Mouse (Mus musculus): ENCODE results near the gene Tmem95. TPM values are rescaled to one million over a fixed set of nuclear protein-coding genes. Genes with fewer than 3 reads are reported as not detected.

The Tmem95 gene
- polyA plus RNA-seq, 1 experiment from 2014 or later, result not detected

- H3K4me3 ChIP-seq, result peak overlapping the region; percentile 79
- 13% methylated on average over 37 of the region's 37 CpGs for WGBS
- peak overlapping the region; percentile 98 for H3K27ac ChIP-seq (replicated peaks)
- DNase-seq (ENCODE audit: low spot score), result no peak
- peaks cover 45% of the 10 kb centered on the region for H3K36me3 ChIP-seq
- H3K27me3 ChIP-seq (ENCODE audit: low read depth, poor library complexity, severe bottlenecking), result no peaks in the 10 kb centered on the region
- peaks cover 42% of the 10 kb centered on the region for H3K4me1 ChIP-seq
- H3K9me3 ChIP-seq (replicated peaks), result no peaks in the 10 kb centered on the region
Measured at GRCm38 (mm10) chr11:69846738-69847688, 30.8 kb downstream of the Tmem95 start.

GRCm38 (mm10) chr11:69846198-69846680 lies 31.6 kb downstream of the Tmem95 start, which contains the start of gene Plscr3:
Gene Plscr3, plus strand, starts transcription at chr11:69846376.
- Histone ChIP-seq H3K27me3 (ENCODE audit: low read depth, poor library complexity, severe bottlenecking) (no peaks in the 10 kb centered on the region), H3K4me3 (peak within 1 kb of the TSS; percentile 79), H3K4me1 (peaks cover 39% of the 10 kb centered on the region), H3K27ac (replicated peaks) (peak within 1 kb of the TSS; percentile 98), H3K36me3 (peaks cover 37% of the 10 kb centered on the region), H3K9me3 (replicated peaks) (no peaks in the 10 kb centered on the region)
- peak; percentile 96 for DNase-seq (ENCODE audit: low spot score)
- WGBS, result under 1% methylated on average over 37 of the region's 38 CpGs

GRCm38 (mm10) chr11:69838714-69839104 lies 39.1 kb downstream of the Tmem95 start:
- no peak for DNase-seq (ENCODE audit: low spot score)
- Histone ChIP-seq H3K9me3 (replicated peaks) (no peaks in the 10 kb centered on the region), H3K27ac (replicated peaks) (peak overlapping the region; percentile 93), H3K4me3 (peak overlapping the region; percentile 86), H3K4me1 (peaks cover 57% of the 10 kb centered on the region), H3K36me3 (peaks cover 3% of the 10 kb centered on the region), H3K27me3 (ENCODE audit: low read depth, poor library complexity, severe bottlenecking) (peaks cover 29% of the 10 kb centered on the region)
- WGBS, result 5% methylated on average over 7 of the region's 7 CpGs

GRCm38 (mm10) chr11:69837952-69838713 lies 39.7 kb downstream of the Tmem95 start, which contains the start of gene Tmem256:
Gene Tmem256, plus strand, starts transcription at chr11:69838514.
- peak; percentile 97 for DNase-seq (ENCODE audit: low spot score)
- H3K9me3 ChIP-seq (replicated peaks), result no peaks in the 10 kb centered on the region
- H3K4me3 ChIP-seq, result peak within 1 kb of the TSS; percentile 86
- H3K36me3 ChIP-seq, result peaks cover 9% of the 10 kb centered on the region
- WGBS, result under 1% methylated on average over 34 of the region's 34 CpGs
- H3K27ac ChIP-seq (replicated peaks), result peak within 1 kb of the TSS; percentile 93
- H3K27me3 ChIP-seq (ENCODE audit: low read depth, poor library complexity, severe bottlenecking), result peaks cover 35% of the 10 kb centered on the region
- peaks cover 60% of the 10 kb centered on the region for H3K4me1 ChIP-seq

- Histone ChIP-seq H3K27me3 (ENCODE audit: low read depth, poor library complexity, severe bottlenecking) (peaks cover 40% of the 10 kb centered on the region), H3K27ac (replicated peaks) (peak within 1 kb of the TSS; percentile 93), H3K4me3 (peak within 1 kb of the TSS; percentile 86), H3K36me3 (peaks cover 14% of the 10 kb centered on the region), H3K4me1 (peaks cover 60% of the 10 kb centered on the region), H3K9me3 (replicated peaks) (no peaks in the 10 kb centered on the region)
- DNase-seq (ENCODE audit: low spot score), result no peak
- under 1% methylated on average over 32 of the region's 32 CpGs for WGBS
Measured at GRCm38 (mm10) chr11:69837604-69837951, 40.2 kb downstream of the Tmem95 start, which contains the start of gene Nlgn2. Gene Nlgn2, minus strand, starts transcription at chr11:69837784.

- peak overlapping the region; percentile 86 for H3K4me3 ChIP-seq
- 1% methylated on average over 52 of the region's 52 CpGs for WGBS
- no peaks in the 10 kb centered on the region for H3K9me3 ChIP-seq (replicated peaks)
- H3K27ac ChIP-seq (replicated peaks), result peak overlapping the region; percentile 93
- H3K27me3 ChIP-seq (ENCODE audit: low read depth, poor library complexity, severe bottlenecking), result peaks cover 44% of the 10 kb centered on the region
- peak; percentile 59 for DNase-seq (ENCODE audit: low spot score)
- peaks cover 21% of the 10 kb centered on the region for H3K36me3 ChIP-seq
- H3K4me1 ChIP-seq, result peaks cover 65% of the 10 kb centered on the region
Measured at GRCm38 (mm10) chr11:69836703-69837576, 40.9 kb downstream of the Tmem95 start.

GRCm38 (mm10) chr11:69835966-69836335 lies 41.9 kb downstream of the Tmem95 start:
- Histone ChIP-seq H3K36me3 (peaks cover 30% of the 10 kb centered on the region), H3K27me3 (ENCODE audit: low read depth, poor library complexity, severe bottlenecking) (peaks cover 44% of the 10 kb centered on the region), H3K4me1 (peaks cover 73% of the 10 kb centered on the region), H3K4me3 (peak overlapping the region; percentile 86), H3K27ac (replicated peaks) (peak overlapping the region; percentile 93), H3K9me3 (replicated peaks) (no peaks in the 10 kb centered on the region)
- WGBS, result 0% methylated on average over 4 of the region's 4 CpGs
- DNase-seq (ENCODE audit: low spot score), result peak; percentile 46

GRCm38 (mm10) chr11:69835326-69835965 lies 42.4 kb downstream of the Tmem95 start:
- peaks cover 44% of the 10 kb centered on the region for H3K27me3 ChIP-seq (ENCODE audit: low read depth, poor library complexity, severe bottlenecking)
- peaks cover 34% of the 10 kb centered on the region for H3K36me3 ChIP-seq
- peak overlapping the region; percentile 93 for H3K27ac ChIP-seq (replicated peaks)
- H3K9me3 ChIP-seq (replicated peaks), result no peaks in the 10 kb centered on the region
- peak overlapping the region; percentile 86 for H3K4me3 ChIP-seq
- peaks cover 74% of the 10 kb centered on the region for H3K4me1 ChIP-seq
- DNase-seq (ENCODE audit: low spot score), result peak; percentile 83
- 2% methylated on average over 9 of the region's 9 CpGs for WGBS

- H3K4me3 ChIP-seq, result peak overlapping the region; percentile 86
- H3K4me1 ChIP-seq, result peaks cover 73% of the 10 kb centered on the region
- no peaks in the 10 kb centered on the region for H3K9me3 ChIP-seq (replicated peaks)
- peak overlapping the region; percentile 93 for H3K27ac ChIP-seq (replicated peaks)
- H3K27me3 ChIP-seq (ENCODE audit: low read depth, poor library complexity, severe bottlenecking), result peaks cover 44% of the 10 kb centered on the region
- peaks cover 40% of the 10 kb centered on the region for H3K36me3 ChIP-seq
- DNase-seq (ENCODE audit: low spot score), result peak; percentile 52
- WGBS, result 7% methylated on average over 47 of the region's 48 CpGs
Measured at GRCm38 (mm10) chr11:69834001-69834549, 43.7 kb downstream of the Tmem95 start.

- DNase-seq (ENCODE audit: low spot score), result no peak
- H3K9me3 ChIP-seq (replicated peaks), result no peaks in the 10 kb centered on the region
- H3K36me3 ChIP-seq, result peaks cover 45% of the 10 kb centered on the region
- peak overlapping the region; percentile 86 for H3K4me3 ChIP-seq
- WGBS, result 69% methylated on average over 8 of the region's 8 CpGs
- peak overlapping the region; percentile 93 for H3K27ac ChIP-seq (replicated peaks)
- H3K4me1 ChIP-seq, result peaks cover 72% of the 10 kb centered on the region
- peaks cover 44% of the 10 kb centered on the region for H3K27me3 ChIP-seq (ENCODE audit: low read depth, poor library complexity, severe bottlenecking)
Measured at GRCm38 (mm10) chr11:69833554-69833953, 44.3 kb downstream of the Tmem95 start.

GRCm38 (mm10) chr11:69828832-69829231 lies 49.0 kb downstream of the Tmem95 start:
- WGBS, result 69% methylated on average over 5 of the region's 5 CpGs
- H3K36me3 ChIP-seq, result peaks cover 90% of the 10 kb centered on the region
- DNase-seq (ENCODE audit: low spot score), result no peak
- peaks cover 32% of the 10 kb centered on the region for H3K4me1 ChIP-seq
- peaks cover 4% of the 10 kb centered on the region; the same call in 1 of the 2 replicates for H3K9me3 ChIP-seq (replicated peaks)
- H3K27me3 ChIP-seq (ENCODE audit: low read depth, poor library complexity, severe bottlenecking), result peaks cover 17% of the 10 kb centered on the region
- no peak overlapping the region for H3K27ac ChIP-seq (replicated peaks)
- no peak overlapping the region for H3K4me3 ChIP-seq
